Mouse (Mus musculus): ENCODE data around the gene Stat5b. TPM values are rescaled to one million over a fixed set of nuclear protein-coding genes. Genes with fewer than 3 reads are reported as not detected.

Stat5b gene
- 38.8 and 44.7 TPM in 2 replicates for polyA plus RNA-seq (2012; rRNA removed)

DNA sequence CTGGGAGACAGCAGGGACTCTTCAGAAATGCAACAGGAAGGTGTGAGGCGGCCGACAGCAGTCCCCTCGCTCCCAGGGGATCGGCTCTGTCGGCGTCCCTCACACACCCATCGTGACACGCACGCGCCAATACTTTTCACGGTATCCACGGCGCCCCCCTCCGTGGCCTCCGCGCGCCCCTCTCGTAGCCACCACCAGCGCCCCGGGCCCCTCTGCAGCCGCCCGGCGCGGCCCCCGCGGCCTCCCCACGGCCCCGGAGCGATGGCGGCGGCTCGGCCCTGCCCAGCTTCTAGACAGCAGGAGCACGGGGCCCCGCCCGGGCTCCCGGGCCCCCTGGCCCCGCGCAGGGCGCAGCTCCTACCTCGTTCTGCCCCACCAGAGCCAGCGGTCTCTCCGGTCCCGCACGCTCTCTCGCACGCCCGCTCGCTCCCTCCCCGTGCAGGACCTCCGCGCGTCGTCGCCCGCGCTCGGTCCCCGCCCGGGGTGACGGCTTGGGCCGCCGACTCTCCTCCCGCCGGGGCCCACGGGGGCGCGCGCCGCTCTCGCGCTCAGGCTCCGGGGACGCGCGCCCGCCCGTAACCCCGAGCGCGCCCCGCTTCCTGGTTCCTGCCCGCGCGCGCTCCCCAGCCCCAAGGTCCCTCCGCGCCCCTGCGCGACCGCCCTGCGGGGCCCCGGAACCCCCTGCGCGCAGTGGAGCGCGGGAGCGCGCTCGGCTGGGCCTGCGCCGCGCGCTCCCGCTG lies at the start of gene Stat5b:
Gene Stat5b (minus strand): TSS at position 687 of the 740 bp plus-strand sequence.
- DNase-seq = peak; percentile 80

DNA sequence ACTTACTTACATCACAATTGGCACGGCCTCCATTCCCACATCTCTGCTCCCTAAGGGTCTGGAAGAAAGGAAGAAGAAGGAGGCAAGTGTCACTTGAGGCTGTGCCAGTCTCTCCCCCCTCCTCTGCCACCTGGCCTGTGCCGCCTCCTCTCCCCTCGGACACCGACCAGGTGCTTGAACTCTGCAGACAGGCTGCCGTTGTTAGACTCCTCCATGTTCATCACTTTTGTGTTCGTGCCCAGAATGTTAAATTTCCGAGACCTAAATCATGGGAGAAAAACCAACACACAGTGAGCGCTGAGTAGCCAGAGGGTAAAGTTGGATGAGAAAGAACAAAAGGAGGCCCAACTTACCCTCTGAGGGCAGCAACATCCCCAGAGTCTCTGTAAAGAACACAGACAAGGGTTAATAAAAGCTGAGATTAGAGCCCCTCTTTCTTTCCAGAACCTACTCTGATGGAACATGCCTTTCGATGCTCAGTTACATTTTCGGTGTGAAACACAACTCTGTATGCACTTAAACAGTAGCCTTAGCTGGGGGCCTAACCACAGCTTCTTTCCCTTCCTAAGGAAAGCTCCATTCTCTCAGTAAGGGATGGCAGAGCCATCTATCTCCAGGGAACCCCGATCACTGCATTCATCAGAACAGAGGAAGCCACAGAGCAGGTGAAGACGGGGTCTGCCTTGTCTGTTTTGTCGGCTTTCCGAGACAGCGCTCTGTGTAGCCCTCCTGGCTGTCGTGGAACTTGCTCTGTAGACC lies 48.1 kb upstream of the Stat5b start:
- WGBS = 84% methylated on average over 16 of the region's 16 CpGs
- TF ChIP-seq POLR2A (IDR thresholded peaks at IDR 0.05; ENCODE audit: borderline replicate concordance, extremely low read depth, low read depth, low read length) (no peak), CTCF (IDR thresholded peaks at IDR 0.05; ENCODE audit: insufficient read depth, low read length) (no peak)
- Histone ChIP-seq H3K4me1 (ENCODE audit: control insufficient read depth, insufficient read depth, low read length) (peaks cover 1% of the 10 kb centered on the region; the same call in 1 of the 2 replicates), H3K4me3 (replicated peaks; ENCODE audit: extremely low read depth, low read depth, low read length) (no peak overlapping the region)
- DNase-seq = no peak

More for the DNA sequence above, at the start of gene Stat5b:
- WGBS = 1% methylated on average over 97 of the region's 104 CpGs
- peaks cover 7% of the 10 kb centered on the region for H3K4me1 ChIP-seq (ENCODE audit: control insufficient read depth, insufficient read depth, low read length)
- TF ChIP-seq CTCF (IDR thresholded peaks at IDR 0.05; ENCODE audit: insufficient read depth, low read length) (no peak), POLR2A (IDR thresholded peaks at IDR 0.05; ENCODE audit: borderline replicate concordance, extremely low read depth, low read depth, low read length) (peak; percentile 61; the same call in 1 of the 2 replicates)
- H3K4me3 ChIP-seq (replicated peaks; ENCODE audit: extremely low read depth, low read depth, low read length) = peak within 1 kb of the TSS; percentile 95

- 54% methylated on average over 7 of the region's 7 CpGs for WGBS
- no peak for TF ChIP-seq CTCF (IDR thresholded peaks at IDR 0.05; ENCODE audit: insufficient read depth, low read length)
- TF ChIP-seq POLR2A (IDR thresholded peaks at IDR 0.05; ENCODE audit: borderline replicate concordance, extremely low read depth, low read depth, low read length) = no peak
- DNase-seq = no peak
- Histone ChIP-seq H3K4me1 (ENCODE audit: control insufficient read depth, insufficient read depth, low read length) (peaks cover 2% of the 10 kb centered on the region; the same call in 1 of the 2 replicates), H3K4me3 (replicated peaks; ENCODE audit: extremely low read depth, low read depth, low read length) (no peak overlapping the region)
Observed at GRCm38 (mm10) chr11:100897294-100898231, 47.0 kb upstream of the Stat5b start.

DNA sequence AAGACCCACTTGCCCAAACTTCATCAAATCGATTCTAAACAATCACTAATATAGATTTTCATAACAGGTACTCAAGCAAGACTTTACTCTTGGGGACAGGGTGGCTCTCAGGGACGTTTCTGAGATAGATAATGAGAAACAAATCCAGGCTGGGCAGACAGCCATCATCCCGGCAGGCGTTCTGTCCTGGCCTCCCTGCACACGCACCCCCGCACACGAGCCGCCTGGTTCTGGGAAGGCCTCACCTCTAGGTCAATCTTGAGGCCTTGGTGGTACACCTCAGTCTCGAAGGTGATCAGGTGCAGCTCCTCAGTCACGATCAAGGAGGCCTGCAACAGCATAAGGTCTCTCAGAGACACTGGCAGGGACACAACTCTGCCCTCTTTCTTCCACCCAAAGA lies 45.6 kb upstream of the Stat5b start:
- TF ChIP-seq POLR2A (IDR thresholded peaks at IDR 0.05; ENCODE audit: borderline replicate concordance, extremely low read depth, low read depth, low read length) (no peak), CTCF (IDR thresholded peaks at IDR 0.05; ENCODE audit: insufficient read depth, low read length) (no peak)
- Histone ChIP-seq H3K4me1 (ENCODE audit: control insufficient read depth, insufficient read depth, low read length) (peaks cover 2% of the 10 kb centered on the region; the same call in 1 of the 2 replicates), H3K4me3 (replicated peaks; ENCODE audit: extremely low read depth, low read depth, low read length) (no peak overlapping the region)
- WGBS = 78% methylated on average over 10 of the region's 10 CpGs
- DNase-seq = no peak

- DNase-seq = no peak
- Histone ChIP-seq H3K4me1 (ENCODE audit: control insufficient read depth, insufficient read depth, low read length) (peaks cover 2% of the 10 kb centered on the region; the same call in 1 of the 2 replicates), H3K4me3 (replicated peaks; ENCODE audit: extremely low read depth, low read depth, low read length) (no peak overlapping the region)
- WGBS = 65% methylated on average over 9 of the region's 9 CpGs
- TF ChIP-seq POLR2A (IDR thresholded peaks at IDR 0.05; ENCODE audit: borderline replicate concordance, extremely low read depth, low read depth, low read length) = no peak
- no peak for TF ChIP-seq CTCF (IDR thresholded peaks at IDR 0.05; ENCODE audit: insufficient read depth, low read length)
Observed at GRCm38 (mm10) chr11:100894146-100894918, 43.8 kb upstream of the Stat5b start.

GRCm38 (mm10) chr11:100893482-100893881 lies 43.0 kb upstream of the Stat5b start:
- Histone ChIP-seq H3K4me3 (replicated peaks; ENCODE audit: extremely low read depth, low read depth, low read length) (no peak overlapping the region), H3K4me1 (ENCODE audit: control insufficient read depth, insufficient read depth, low read length) (peaks cover 2% of the 10 kb centered on the region; the same call in 1 of the 2 replicates)
- WGBS = 13% methylated on average over 9 of the region's 9 CpGs
- peak; percentile 84 for DNase-seq
- TF ChIP-seq POLR2A (IDR thresholded peaks at IDR 0.05; ENCODE audit: borderline replicate concordance, extremely low read depth, low read depth, low read length) = no peak
- peak; percentile 100 for TF ChIP-seq CTCF (IDR thresholded peaks at IDR 0.05; ENCODE audit: insufficient read depth, low read length)

DNA sequence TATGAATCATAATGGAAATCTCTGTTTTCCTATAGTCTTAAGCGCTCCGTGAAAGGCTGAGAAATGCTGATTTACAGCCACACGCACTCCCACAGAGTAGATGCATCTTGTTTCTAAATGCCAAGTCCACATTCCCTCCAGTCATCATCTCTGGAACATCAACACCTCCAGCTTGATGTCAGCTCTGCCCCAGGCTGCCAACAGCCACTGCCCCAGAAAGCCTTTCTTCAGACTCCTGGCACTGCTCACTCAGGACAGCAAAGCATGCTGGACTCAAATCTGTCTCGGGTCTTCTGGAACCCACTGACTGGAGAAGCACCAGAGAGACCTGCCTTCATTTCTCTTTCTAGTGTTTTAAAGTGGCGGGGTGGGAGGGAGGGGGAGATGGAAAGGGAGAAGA lies 41.9 kb upstream of the Stat5b start:
- peaks cover 2% of the 10 kb centered on the region; the same call in 1 of the 2 replicates for H3K4me1 ChIP-seq (ENCODE audit: control insufficient read depth, insufficient read depth, low read length)
- WGBS = 76% methylated on average over 5 of the region's 5 CpGs
- H3K4me3 ChIP-seq (replicated peaks; ENCODE audit: extremely low read depth, low read depth, low read length) = no peak overlapping the region
- TF ChIP-seq CTCF (IDR thresholded peaks at IDR 0.05; ENCODE audit: insufficient read depth, low read length) = no peak
- no peak for TF ChIP-seq POLR2A (IDR thresholded peaks at IDR 0.05; ENCODE audit: borderline replicate concordance, extremely low read depth, low read depth, low read length)
- no peak for DNase-seq

All from lung, adult 2 months (tissue).